Mouse (Mus musculus) brain, embryonic 14.5 days (tissue): ENCODE measurements at regions not wholly inside any gene's neighbourhood (a gene's known extent, or its start where the extent isn't known, plus 50 kb on each side); places are given as distances from the start of the nearest gene placed in this dataset.

Experiments
- CTCF ChIP-seq: fragments of 200-500 bp; IDR thresholded peaks from 2 replicates; pipeline ENCODE4 v1.5.1; 2012; ENCODE audit warnings: inconsistent platforms, mild to moderate bottlenecking, moderate library complexity, borderline replicate concordance; ENCODE audit not compliant: insufficient read depth, insufficient read length; ENCODE audit errors: extremely low read depth
- POLR2A ChIP-seq: fragments of 200-500 bp; IDR thresholded peaks from 2 replicates; pipeline ENCODE4 v1.6.1; 2012; ENCODE audit warnings: mild to moderate bottlenecking, inconsistent platforms, borderline replicate concordance; ENCODE audit not compliant: poor library complexity, insufficient read depth, insufficient read length, severe bottlenecking; ENCODE audit errors: extremely low read depth

DNA sequence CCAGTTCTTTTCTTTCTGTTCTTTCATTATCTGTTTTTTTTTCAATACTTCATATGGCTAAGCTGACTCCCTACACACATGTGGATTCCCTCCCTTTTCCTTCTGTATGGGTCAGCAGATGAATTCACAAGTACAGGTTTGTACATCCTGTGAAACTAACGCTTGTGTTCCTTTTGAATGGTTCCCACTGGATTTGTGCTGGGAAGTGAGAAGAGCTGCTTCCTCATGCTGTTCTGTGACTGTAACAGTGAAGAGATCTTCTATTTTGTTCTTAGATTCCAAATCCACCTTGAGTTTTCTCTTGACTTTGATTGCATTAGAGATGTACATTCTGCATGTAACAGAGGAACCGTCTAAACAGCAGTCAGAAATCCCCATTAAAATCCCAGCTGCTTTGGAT lies 53.6 kb upstream of the Tmtc4 start:
- TF ChIP-seq POLR2A (no peak), CTCF (no peak)
